Mouse (Mus musculus): Measurements from ENCODE around the gene Uba3. TPM values are rescaled to one million over a fixed set of nuclear protein-coding genes. Genes with fewer than 3 reads are reported as not detected.

The Uba3 gene
- total RNA-seq, 2 experiments from 2014 or later, result 34.1 to 35.3 TPM

GRCm38 (mm10) chr6:97210962-97211601, 5.6 kb upstream of the Uba3 start:
- DNase-seq, result no peak

GRCm38 (mm10) chr6:97210191-97210961, 4.9 kb upstream of the Uba3 start, which contains the start of gene Arl6ip5:
Gene Arl6ip5, plus strand, starts transcription at chr6:97210689.
- peak; percentile 89 for DNase-seq

GRCm38 (mm10) chr6:97209751-97210150, 4.3 kb upstream of the Uba3 start:
- DNase-seq, result no peak

- DNase-seq, result no peak
Observed at GRCm38 (mm10) chr6:97209201-97209600, 3.8 kb upstream of the Uba3 start.

GRCm38 (mm10) chr6:97208406-97208805, 3.0 kb upstream of the Uba3 start:
- no peak for DNase-seq

- DNase-seq, result no peak
Observed at GRCm38 (mm10) chr6:97207085-97207484, 1.6 kb upstream of the Uba3 start.

GRCm38 (mm10) chr6:97204952-97205351, 495 bp downstream of the Uba3 start:
- DNase-seq, result no peak

GRCm38 (mm10) chr6:97204252-97204869, 1.1 kb downstream of the Uba3 start:
- DNase-seq, result no peak

GRCm38 (mm10) chr6:97202477-97202876, 3.0 kb downstream of the Uba3 start:
- no peak for DNase-seq

GRCm38 (mm10) chr6:97200437-97200836, 5.0 kb downstream of the Uba3 start:
- DNase-seq, result no peak

- no peak for DNase-seq
Observed at GRCm38 (mm10) chr6:97179367-97179828, 26.0 kb downstream of the Uba3 start.

- peak; percentile 94 for DNase-seq
Observed at GRCm38 (mm10) chr6:97178491-97179366, 26.7 kb downstream of the Uba3 start, which contains the start of gene Tmf1. Gene Tmf1, minus strand, starts transcription at chr6:97179122.

GRCm38 (mm10) chr6:97175716-97176115, 29.7 kb downstream of the Uba3 start:
- no peak for DNase-seq

GRCm38 (mm10) chr6:97150156-97150555, 55.3 kb downstream of the Uba3 start:
- DNase-seq, result no peak

- no peak for DNase-seq
Observed at GRCm38 (mm10) chr6:97149721-97150120, 55.7 kb downstream of the Uba3 start.

GRCm38 (mm10) chr6:97148383-97149251, 56.8 kb downstream of the Uba3 start, which contains the start of gene Eogt:
Gene Eogt, minus strand, starts transcription at chr6:97149182.
- peak; percentile 84 for DNase-seq

GRCm38 (mm10) chr6:97147755-97148382, 57.6 kb downstream of the Uba3 start:
- DNase-seq, result peak; percentile 15

GRCm38 (mm10) chr6:97145156-97145555, 60.3 kb downstream of the Uba3 start:
- DNase-seq, result peak; percentile 75

GRCm38 (mm10) chr6:97144359-97144758, 61.1 kb downstream of the Uba3 start:
- no peak for DNase-seq

GRCm38 (mm10) chr6:97142611-97143010, 62.8 kb downstream of the Uba3 start:
- no peak for DNase-seq

All from gastrocnemius, postnatal 25 days (tissue).